Comparison of ENCODE assay signal across 30 mouse cellular contexts in genomic region chr5:119661474-119661873, GRCm38 (mm10). TPM values are rescaled to one million over a fixed set of nuclear protein-coding genes. Genes with fewer than 3 reads are reported as not detected.
DNase-seq lines count a peak whose midpoint lies in the region; ATAC-seq and TF ChIP-seq lines count a peak whose summit lies in the region.
"Had no signal": no experiment of that assay in that cellular context is flagged by ENCODE, and none has a peak within 500 bp of the region (broad histone marks: within the 10 kb centered on the region; RNA-seq: fewer than 3 reads in every experiment).

No protein-coding gene starts in this region.

- no peak for TF ChIP-seq CTCF in midbrain, postnatal 0 days (IDR thresholded peaks at IDR 0.05)

- peaks cover 99% of the 10 kb centered on the region for H3K27me3 ChIP-seq in kidney, embryonic 15.5 days
- peaks cover 99% of the 10 kb centered on the region for H3K27me3 ChIP-seq in midbrain, embryonic 11.5 days (ENCODE audit: control insufficient read depth, insufficient read depth, low read length)
- H3K27me3 ChIP-seq in midbrain, postnatal 0 days (ENCODE audit: insufficient read depth, low read length): peaks cover 80% of the 10 kb centered on the region
- H3K27me3 ChIP-seq in embryonic facial prominence, embryonic 11.5 days (ENCODE audit: control insufficient read depth, insufficient read depth, low read length): peaks cover 58% of the 10 kb centered on the region
- H3K27me3 ChIP-seq in liver, embryonic 15.5 days: peaks cover 99% of the 10 kb centered on the region
- peaks cover 81% of the 10 kb centered on the region for H3K27me3 ChIP-seq in forebrain, embryonic 16.5 days (replicated peaks; ENCODE audit: control insufficient read depth, insufficient read depth, low read length)
- H3K27me3 ChIP-seq: CH12.LX had no signal

- no peaks in the 10 kb centered on the region for H3K36me3 ChIP-seq in kidney, embryonic 15.5 days
- no peaks in the 10 kb centered on the region for H3K36me3 ChIP-seq in midbrain, embryonic 11.5 days (ENCODE audit: control insufficient read depth, insufficient read depth, low read length)
- H3K36me3 ChIP-seq in midbrain, postnatal 0 days (ENCODE audit: insufficient read depth, low read length): no peaks in the 10 kb centered on the region
- no peaks in the 10 kb centered on the region for H3K36me3 ChIP-seq in embryonic facial prominence, embryonic 11.5 days (replicated peaks; ENCODE audit: control insufficient read depth, insufficient read depth, low read depth, low read length)
- H3K36me3 ChIP-seq in liver, embryonic 15.5 days (replicated peaks): no peaks in the 10 kb centered on the region
- no peaks in the 10 kb centered on the region for H3K36me3 ChIP-seq in forebrain, embryonic 16.5 days (ENCODE audit: control insufficient read depth, insufficient read depth)
- H3K36me3 ChIP-seq: heart, embryonic 12.5 days; hindbrain, embryonic 12.5 days; lung, embryonic 15.5 days; midbrain, embryonic 15.5 days had no signal

- H3K27ac ChIP-seq in kidney, embryonic 15.5 days: no peak overlapping the region
- no peak overlapping the region for H3K27ac ChIP-seq in midbrain, embryonic 11.5 days (ENCODE audit: low read depth, low read length)
- H3K27ac ChIP-seq in midbrain, postnatal 0 days (ENCODE audit: low read depth, low read length): no peak overlapping the region
- no peak overlapping the region for H3K27ac ChIP-seq in embryonic facial prominence, embryonic 11.5 days (replicated peaks; ENCODE audit: low read depth, low read length)
- H3K27ac ChIP-seq in liver, embryonic 15.5 days (replicated peaks): no peak overlapping the region
- H3K27ac ChIP-seq in forebrain, embryonic 16.5 days (ENCODE audit: low read length): no peak overlapping the region
- H3K27ac ChIP-seq: hindbrain, embryonic 12.5 days; lung, embryonic 15.5 days; midbrain, embryonic 15.5 days had no signal

- H3K9me3 ChIP-seq in kidney, embryonic 15.5 days (replicated peaks): no peaks in the 10 kb centered on the region
- H3K9me3 ChIP-seq in midbrain, embryonic 11.5 days (ENCODE audit: control insufficient read depth, low read length): no peaks in the 10 kb centered on the region
- H3K9me3 ChIP-seq in midbrain, postnatal 0 days (ENCODE audit: low read length): no peaks in the 10 kb centered on the region
- H3K9me3 ChIP-seq in embryonic facial prominence, embryonic 11.5 days (replicated peaks; ENCODE audit: control insufficient read depth, low read length): no peaks in the 10 kb centered on the region
- H3K9me3 ChIP-seq in liver, embryonic 15.5 days (replicated peaks): no peaks in the 10 kb centered on the region
- no peaks in the 10 kb centered on the region for H3K9me3 ChIP-seq in forebrain, embryonic 16.5 days (ENCODE audit: control insufficient read depth, low read length)
- H3K9me3 ChIP-seq: heart, embryonic 12.5 days; hindbrain, embryonic 12.5 days; lung, embryonic 15.5 days; midbrain, embryonic 15.5 days had no signal

- WGBS in kidney, embryonic 15.5 days: 4% methylated on average over 11 of the region's 11 CpGs
- WGBS in midbrain, embryonic 11.5 days: 2% methylated on average over 11 of the region's 11 CpGs
- 2% methylated on average over 11 of the region's 11 CpGs for WGBS in midbrain, postnatal 0 days
- WGBS in embryonic facial prominence, embryonic 11.5 days: 1% methylated on average over 11 of the region's 11 CpGs
- 5% methylated on average over 11 of the region's 11 CpGs for WGBS in liver, embryonic 15.5 days (ENCODE audit: insufficient replicate concordance)
- 2% methylated on average over 11 of the region's 11 CpGs for WGBS in forebrain, embryonic 16.5 days

- no peak for DNase-seq in kidney, adult 11 months
- DNase-seq in midbrain, embryonic 11.5 days (ENCODE audit: low spot score, missing footprints): peak; percentile 90
- DNase-seq in midbrain, postnatal 0 days (ENCODE audit: low spot score): no peak
- peak; percentile 59 for DNase-seq in embryonic facial prominence, embryonic 11.5 days (ENCODE audit: low spot score)
- DNase-seq in thymus, postnatal 10 days (ENCODE audit: low spot score in 2 of 2): no peak
- DNase-seq: adrenal gland, adult 2 months; B cell, adult 2 months; cerebellum, adult 8-10 months; forebrain, postnatal 0 days; gastrocnemius, postnatal 14 days; heart, adult 11 months; heart, postnatal 10 days; kidney, adult 2 months; kidney, postnatal 25 days; layer of hippocampus, postnatal 36 days; lung, postnatal 4 days; right cerebral cortex, postnatal 14 days; spleen, adult 18-20 months had no signal

- H3K4me3 ChIP-seq in kidney, embryonic 15.5 days (replicated peaks): peak overlapping the region; percentile 18
- H3K4me3 ChIP-seq in midbrain, embryonic 11.5 days (ENCODE audit: low read depth, low read length): no peak overlapping the region
- no peak overlapping the region for H3K4me3 ChIP-seq in midbrain, postnatal 0 days (ENCODE audit: low read depth, low read length)
- H3K4me3 ChIP-seq in embryonic facial prominence, embryonic 11.5 days (ENCODE audit: low read depth, low read length): no peak overlapping the region
- H3K4me3 ChIP-seq in liver, embryonic 15.5 days (replicated peaks): no peak overlapping the region
- no peak overlapping the region for H3K4me3 ChIP-seq in forebrain, embryonic 16.5 days (replicated peaks; ENCODE audit: low read length)
- H3K4me3 ChIP-seq: heart, embryonic 12.5 days; hindbrain, embryonic 12.5 days; lung, embryonic 15.5 days; midbrain, embryonic 15.5 days; myocyte had no signal

- no peak for ATAC-seq in kidney, embryonic 15.5 days (replicated peaks; ENCODE audit: low FRiP score)
- ATAC-seq in midbrain, embryonic 11.5 days (ENCODE audit: low FRiP score): no peak
- no peak for ATAC-seq in midbrain, postnatal 0 days (ENCODE audit: low FRiP score)
- ATAC-seq in embryonic facial prominence, embryonic 11.5 days (replicated peaks; ENCODE audit: insufficient number of reproducible peaks, low FRiP score, low TSS enrichment, low read depth): no peak
- no peak for ATAC-seq in liver, embryonic 15.5 days (ENCODE audit: insufficient read depth)
- ATAC-seq in forebrain, embryonic 16.5 days: no peak
- ATAC-seq: forebrain, postnatal 0 days; midbrain, embryonic 15.5 days had no signal

- peaks cover 18% of the 10 kb centered on the region for H3K4me1 ChIP-seq in kidney, embryonic 15.5 days
- H3K4me1 ChIP-seq in midbrain, embryonic 11.5 days (ENCODE audit: control insufficient read depth, insufficient read depth, low read length): no peaks in the 10 kb centered on the region
- H3K4me1 ChIP-seq in midbrain, postnatal 0 days (ENCODE audit: insufficient read depth, low read length): no peaks in the 10 kb centered on the region
- no peaks in the 10 kb centered on the region for H3K4me1 ChIP-seq in embryonic facial prominence, embryonic 11.5 days (ENCODE audit: control insufficient read depth, insufficient read depth, low read length)
- no peaks in the 10 kb centered on the region for H3K4me1 ChIP-seq in liver, embryonic 15.5 days (replicated peaks)
- peaks cover 3% of the 10 kb centered on the region; the same call in 1 of the 2 replicates for H3K4me1 ChIP-seq in forebrain, embryonic 16.5 days (replicated peaks; ENCODE audit: control insufficient read depth, insufficient read depth, low read length)

- no peak overlapping the region for H3K9ac ChIP-seq in kidney, embryonic 15.5 days
- no peak overlapping the region for H3K9ac ChIP-seq in midbrain, embryonic 11.5 days (ENCODE audit: low read length)
- no peak overlapping the region for H3K9ac ChIP-seq in midbrain, postnatal 0 days (replicated peaks; ENCODE audit: low read length, poor library complexity, severe bottlenecking)
- H3K9ac ChIP-seq in embryonic facial prominence, embryonic 11.5 days (replicated peaks; ENCODE audit: low read length): no peak overlapping the region
- H3K9ac ChIP-seq in liver, embryonic 15.5 days: no peak overlapping the region
- no peak overlapping the region for H3K9ac ChIP-seq in forebrain, embryonic 16.5 days (replicated peaks; ENCODE audit: low read depth, low read length)
- H3K9ac ChIP-seq: forebrain, postnatal 0 days; heart, embryonic 12.5 days; hindbrain, embryonic 12.5 days; lung, embryonic 15.5 days; midbrain, embryonic 15.5 days had no signal

- peak overlapping the region; percentile 33 for H3K4me2 ChIP-seq in kidney, embryonic 15.5 days
- no peak overlapping the region for H3K4me2 ChIP-seq in midbrain, embryonic 11.5 days
- H3K4me2 ChIP-seq in midbrain, postnatal 0 days (ENCODE audit: low read depth, low read length, poor library complexity, severe bottlenecking): no peak overlapping the region
- H3K4me2 ChIP-seq in embryonic facial prominence, embryonic 11.5 days (ENCODE audit: low read depth, low read length): no peak overlapping the region
- H3K4me2 ChIP-seq in liver, embryonic 15.5 days: peak overlapping the region; percentile 29; the same call in 1 of the 2 replicates
- no peak overlapping the region for H3K4me2 ChIP-seq in forebrain, embryonic 16.5 days (ENCODE audit: low read length)
- H3K4me2 ChIP-seq: heart, embryonic 12.5 days; hindbrain, embryonic 12.5 days; lung, embryonic 15.5 days; midbrain, embryonic 15.5 days had no signal

RNA-seq across cellular contexts. Expression of gene Tbx3, which starts 9.0 kb away (rescaled TPM):
- 51.1 and 54.4 TPM in 2 replicates for polyA plus RNA-seq in kidney, embryonic 15.5 days (2015; fragmentation: Nextera tagmentation; extraction: Ambion mirVana)
- polyA plus RNA-seq in midbrain, embryonic 11.5 days (2014; fragmentation: Nextera tagmentation; extraction: Ambion mirVana): 1.3 and 1.4 TPM in 2 replicates
- 1.1 and 3.9 TPM in 2 replicates for total RNA-seq in midbrain, postnatal 0 days (2014; rRNA removed)
- polyA plus RNA-seq in midbrain, postnatal 0 days (2015; fragmentation: Nextera tagmentation; extraction: Ambion mirVana): 2.0 and 4.0 TPM in 2 replicates
- 36.9 and 39.8 TPM in 2 replicates for polyA plus RNA-seq in embryonic facial prominence, embryonic 11.5 days (2014; fragmentation: Nextera tagmentation; extraction: Ambion mirVana)
- polyA plus RNA-seq in liver, embryonic 15.5 days (2015; fragmentation: Nextera tagmentation; extraction: Ambion mirVana): 2.6 and 2.8 TPM in 2 replicates
- 2.1 and 3.0 TPM in 2 replicates for polyA plus RNA-seq in forebrain, embryonic 16.5 days (2015; fragmentation: Nextera tagmentation; extraction: Ambion mirVana)
- total RNA-seq: CH12.LX; megakaryocyte-erythroid progenitor cell, adult 5-6 weeks; MEL; neutrophil, adult 5-6 weeks had no signal

Comparison
In these comparisons a context has a peak if more than half of its experiments do, and no peak if none do; other contexts are left out.
1. DNase-seq: peak in midbrain, embryonic 11.5 days (single experiment) and embryonic facial prominence, embryonic 11.5 days (single experiment); none in kidney, adult 11 months (single experiment), midbrain, postnatal 0 days (single experiment) and thymus, postnatal 10 days (0 of 2).
2. H3K4me2 ChIP-seq: peak in kidney, embryonic 15.5 days (single experiment) and liver, embryonic 15.5 days (single experiment); none in midbrain, embryonic 11.5 days (single experiment), midbrain, postnatal 0 days (single experiment), embryonic facial prominence, embryonic 11.5 days (single experiment) and forebrain, embryonic 16.5 days (single experiment).